Mouse (Mus musculus): ENCODE measurements around the gene Amotl2. TPM values are rescaled to one million over a fixed set of nuclear protein-coding genes. Genes with fewer than 3 reads are reported as not detected.

The Amotl2 gene
- total RNA-seq, 1 experiment from 2014 or later = 13.6 TPM

- ATAC-seq (ENCODE audit: extremely low read depth, insufficient number of reproducible peaks, low FRiP score, poor library complexity, severe bottlenecking) = no peak
Observed at GRCm38 (mm10) chr9:102731044-102731471, 14.6 kb downstream of the Amotl2 start.

GRCm38 (mm10) chr9:102731574-102732175 lies 15.2 kb downstream of the Amotl2 start:
- no peak for ATAC-seq (ENCODE audit: extremely low read depth, insufficient number of reproducible peaks, low FRiP score, poor library complexity, severe bottlenecking)

GRCm38 (mm10) chr9:102732326-102732865 lies 15.9 kb downstream of the Amotl2 start:
- no peak for ATAC-seq (ENCODE audit: extremely low read depth, insufficient number of reproducible peaks, low FRiP score, poor library complexity, severe bottlenecking)

GRCm38 (mm10) chr9:102733459-102733858 lies 17.0 kb downstream of the Amotl2 start:
- no peak for ATAC-seq (ENCODE audit: extremely low read depth, insufficient number of reproducible peaks, low FRiP score, poor library complexity, severe bottlenecking)

- no peak for ATAC-seq (ENCODE audit: extremely low read depth, insufficient number of reproducible peaks, low FRiP score, poor library complexity, severe bottlenecking)
Observed at GRCm38 (mm10) chr9:102733999-102734738, 17.7 kb downstream of the Amotl2 start.

GRCm38 (mm10) chr9:102734739-102735075 lies 18.2 kb downstream of the Amotl2 start:
- no peak for ATAC-seq (ENCODE audit: extremely low read depth, insufficient number of reproducible peaks, low FRiP score, poor library complexity, severe bottlenecking)

- ATAC-seq (ENCODE audit: extremely low read depth, insufficient number of reproducible peaks, low FRiP score, poor library complexity, severe bottlenecking) = no peak
Observed at GRCm38 (mm10) chr9:102735231-102735630, 18.8 kb downstream of the Amotl2 start.

- ATAC-seq (ENCODE audit: extremely low read depth, insufficient number of reproducible peaks, low FRiP score, poor library complexity, severe bottlenecking) = no peak
Observed at GRCm38 (mm10) chr9:102735996-102736395, 19.5 kb downstream of the Amotl2 start.

- ATAC-seq (ENCODE audit: extremely low read depth, insufficient number of reproducible peaks, low FRiP score, poor library complexity, severe bottlenecking) = no peak
Observed at GRCm38 (mm10) chr9:102737405-102737804, 20.9 kb downstream of the Amotl2 start.

- no peak for ATAC-seq (ENCODE audit: extremely low read depth, insufficient number of reproducible peaks, low FRiP score, poor library complexity, severe bottlenecking)
Observed at GRCm38 (mm10) chr9:102746753-102747152, 30.3 kb downstream of the Amotl2 start.

GRCm38 (mm10) chr9:102747902-102748301 lies 31.4 kb downstream of the Amotl2 start:
- ATAC-seq (ENCODE audit: extremely low read depth, insufficient number of reproducible peaks, low FRiP score, poor library complexity, severe bottlenecking) = no peak

GRCm38 (mm10) chr9:102749216-102749615 lies 32.7 kb downstream of the Amotl2 start:
- no peak for ATAC-seq (ENCODE audit: extremely low read depth, insufficient number of reproducible peaks, low FRiP score, poor library complexity, severe bottlenecking)

- ATAC-seq (ENCODE audit: extremely low read depth, insufficient number of reproducible peaks, low FRiP score, poor library complexity, severe bottlenecking) = no peak
Observed at GRCm38 (mm10) chr9:102751632-102752303, 35.3 kb downstream of the Amotl2 start.

GRCm38 (mm10) chr9:102753299-102753698 lies 36.8 kb downstream of the Amotl2 start:
- no peak for ATAC-seq (ENCODE audit: extremely low read depth, insufficient number of reproducible peaks, low FRiP score, poor library complexity, severe bottlenecking)

- no peak for ATAC-seq (ENCODE audit: extremely low read depth, insufficient number of reproducible peaks, low FRiP score, poor library complexity, severe bottlenecking)
Observed at GRCm38 (mm10) chr9:102755161-102755560, 38.7 kb downstream of the Amotl2 start.

- no peak for ATAC-seq (ENCODE audit: extremely low read depth, insufficient number of reproducible peaks, low FRiP score, poor library complexity, severe bottlenecking)
Observed at GRCm38 (mm10) chr9:102755591-102756270, 39.3 kb downstream of the Amotl2 start.

- ATAC-seq (ENCODE audit: extremely low read depth, insufficient number of reproducible peaks, low FRiP score, poor library complexity, severe bottlenecking) = no peak
Observed at GRCm38 (mm10) chr9:102756352-102756751, 39.9 kb downstream of the Amotl2 start.

GRCm38 (mm10) chr9:102758851-102759250 lies 42.4 kb downstream of the Amotl2 start:
- no peak for ATAC-seq (ENCODE audit: extremely low read depth, insufficient number of reproducible peaks, low FRiP score, poor library complexity, severe bottlenecking)

- ATAC-seq (ENCODE audit: extremely low read depth, insufficient number of reproducible peaks, low FRiP score, poor library complexity, severe bottlenecking) = no peak
Observed at GRCm38 (mm10) chr9:102759581-102760001, 43.1 kb downstream of the Amotl2 start.

Measured in neutrophil, adult 5-6 weeks (primary cell).